Mouse (Mus musculus) kidney, embryonic 14.5 days (tissue): ENCODE data around the gene Slc25a12. TPM values are rescaled to one million over a fixed set of nuclear protein-coding genes. Genes with fewer than 3 reads are reported as not detected.

Experiments used
- ATAC-seq: fragments of 200-750 bp; cut with Nextera tagmentation; 2 replicates; pipeline ENCODE4 v1.8.0; 2017; ENCODE audit warnings: moderate number of reproducible peaks, mild to moderate bottlenecking, moderate TSS enrichment, moderate library complexity; ENCODE audit not compliant: low FRiP score, low TSS enrichment
- H3K27ac ChIP-seq: fragments of 300-500 bp; sonication (generic); 2 replicates; pipeline ENCODE4 v1.5.1; 2014; ENCODE audit warnings: low read depth, mild to moderate bottlenecking, low read length, moderate library complexity, mixed read lengths
- H3K27me3 ChIP-seq: fragments of 300-500 bp; sonication (generic); 2 replicates; pipeline ENCODE4 v1.6.1; 2014; ENCODE audit warnings: mild to moderate bottlenecking, low read length; ENCODE audit not compliant: control insufficient read depth, insufficient read depth
- H3K36me3 ChIP-seq: fragments of 300-500 bp; sonication (generic); 2 replicates; pipeline ENCODE4 v1.6.1; 2014; ENCODE audit warnings: low read length, mixed read lengths; ENCODE audit not compliant: control insufficient read depth, insufficient read depth
- H3K4me1 ChIP-seq: fragments of 300-500 bp; sonication (generic); 2 replicates; pipeline ENCODE4 v1.6.1; 2014; ENCODE audit warnings: low read length, mixed read lengths; ENCODE audit not compliant: control insufficient read depth, insufficient read depth
- H3K4me2 ChIP-seq: fragments of 300-500 bp; sonication (generic); replicated peaks from 2 replicates; pipeline ENCODE4 v1.6.1; 2014; ENCODE audit warnings: low read depth, mild to moderate bottlenecking, low read length
- H3K4me3 ChIP-seq: fragments of 300-500 bp; sonication (generic); 2 replicates; pipeline ENCODE4 v1.5.1; 2014; ENCODE audit warnings: mild to moderate bottlenecking, low read length
- H3K9ac ChIP-seq: fragments of 300-500 bp; sonication (generic); 2 replicates; pipeline ENCODE4 v1.6.1; 2014; ENCODE audit warnings: low read depth, mild to moderate bottlenecking, low read length, moderate library complexity
- H3K9me3 ChIP-seq: fragments of 300-500 bp; sonication (generic); 2 replicates; pipeline ENCODE4 v1.6.1; 2016; ENCODE audit warnings: low read length; ENCODE audit not compliant: control insufficient read depth
- WGBS: fragments of 180-500 bp; shearing (Covaris S2); extraction: QIAGEN DNeasy Blood & Tissue Kit; methylation state at CpG from one replicate; pipeline ENCODE4 v1.1.7; 2014; 5-methylcytosine and 5-hydroxymethylcytosine counted together
- polyA plus RNA-seq: library from polyadenylated mRNA; unstranded; fragments of >200 nt; fragmentation: Nextera tagmentation; extraction: Ambion mirVana; gene quantifications from 2 replicates; pipeline ENCODE4 v1.2.1, GENCODE M21; 2014

Slc25a12 gene
- polyA plus RNA-seq, 1 experiment from 2014 or later, result 41.6 TPM

DNA sequence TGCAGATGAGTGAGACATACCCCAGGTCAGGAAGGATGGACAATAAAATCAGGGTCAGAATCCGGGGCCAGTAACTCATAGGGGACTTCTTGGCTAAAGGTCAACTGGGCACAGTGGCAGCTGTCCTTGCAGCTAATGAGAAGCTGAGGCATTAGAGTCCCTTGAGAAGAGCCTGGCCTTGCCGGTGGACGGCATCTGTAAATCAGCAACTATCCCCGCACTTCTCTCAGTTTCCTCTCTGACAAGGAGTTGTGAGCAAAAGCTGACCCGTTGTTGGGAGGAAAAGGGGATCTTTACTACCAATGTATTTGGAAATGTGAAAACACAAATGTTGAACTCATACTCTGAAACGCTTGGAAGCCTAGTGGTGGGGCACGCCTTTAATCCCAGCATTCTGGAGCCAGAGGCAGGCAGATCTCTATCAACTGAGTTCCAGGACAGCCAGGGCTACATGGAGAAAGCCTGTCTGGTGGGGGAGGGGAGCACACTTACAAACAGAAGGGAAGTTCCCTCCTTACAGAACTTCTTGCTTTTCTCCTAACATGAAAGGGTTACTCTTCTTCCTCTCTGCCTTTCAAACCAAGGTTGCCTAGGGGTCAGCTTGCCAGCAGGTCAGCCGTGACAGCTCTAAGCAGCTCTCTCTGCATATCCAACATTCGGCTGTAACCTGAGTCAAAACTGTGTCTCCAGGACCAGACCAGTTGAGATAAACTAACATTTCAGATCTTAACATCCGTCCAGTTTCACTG, 14.1 kb downstream of the Slc25a12 start:
- ATAC-seq, result peak; percentile 87
- H3K9ac ChIP-seq, result no peak overlapping the region

DNA sequence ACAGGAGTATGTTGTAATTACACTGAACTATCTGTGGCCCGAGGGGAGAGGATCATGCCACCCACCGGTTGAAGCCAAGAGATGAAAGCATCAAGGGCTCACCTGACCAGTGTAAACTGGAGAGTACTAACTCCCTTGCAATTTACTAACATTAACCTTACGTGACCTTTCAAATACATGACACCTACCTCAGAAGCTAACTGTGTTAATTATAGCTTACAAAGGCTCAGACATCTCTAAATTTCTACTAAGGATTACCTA, 15.9 kb downstream of the Slc25a12 start:
- no peaks in the 10 kb centered on the region for H3K9me3 ChIP-seq
- WGBS, result 72% methylated on average over 3 of the region's 3 CpGs
- ATAC-seq, result no peak
- H3K4me1 ChIP-seq, result peaks cover 14% of the 10 kb centered on the region
- no peak overlapping the region for H3K4me3 ChIP-seq
- no peak overlapping the region for H3K4me2 ChIP-seq
- no peak overlapping the region for H3K9ac ChIP-seq
- H3K36me3 ChIP-seq, result no peaks in the 10 kb centered on the region
- no peak overlapping the region for H3K27ac ChIP-seq
- H3K27me3 ChIP-seq, result no peaks in the 10 kb centered on the region

More for the DNA sequence above, 14.1 kb downstream of the Slc25a12 start:
- no peak overlapping the region for H3K4me3 ChIP-seq
- 22% methylated on average over 10 of the region's 10 CpGs for WGBS
- H3K4me1 ChIP-seq, result peaks cover 14% of the 10 kb centered on the region
- no peaks in the 10 kb centered on the region for H3K27me3 ChIP-seq
- H3K36me3 ChIP-seq, result no peaks in the 10 kb centered on the region
- peak overlapping the region; percentile 85 for H3K27ac ChIP-seq
- no peaks in the 10 kb centered on the region for H3K9me3 ChIP-seq
- H3K4me2 ChIP-seq, result no peak overlapping the region

DNA sequence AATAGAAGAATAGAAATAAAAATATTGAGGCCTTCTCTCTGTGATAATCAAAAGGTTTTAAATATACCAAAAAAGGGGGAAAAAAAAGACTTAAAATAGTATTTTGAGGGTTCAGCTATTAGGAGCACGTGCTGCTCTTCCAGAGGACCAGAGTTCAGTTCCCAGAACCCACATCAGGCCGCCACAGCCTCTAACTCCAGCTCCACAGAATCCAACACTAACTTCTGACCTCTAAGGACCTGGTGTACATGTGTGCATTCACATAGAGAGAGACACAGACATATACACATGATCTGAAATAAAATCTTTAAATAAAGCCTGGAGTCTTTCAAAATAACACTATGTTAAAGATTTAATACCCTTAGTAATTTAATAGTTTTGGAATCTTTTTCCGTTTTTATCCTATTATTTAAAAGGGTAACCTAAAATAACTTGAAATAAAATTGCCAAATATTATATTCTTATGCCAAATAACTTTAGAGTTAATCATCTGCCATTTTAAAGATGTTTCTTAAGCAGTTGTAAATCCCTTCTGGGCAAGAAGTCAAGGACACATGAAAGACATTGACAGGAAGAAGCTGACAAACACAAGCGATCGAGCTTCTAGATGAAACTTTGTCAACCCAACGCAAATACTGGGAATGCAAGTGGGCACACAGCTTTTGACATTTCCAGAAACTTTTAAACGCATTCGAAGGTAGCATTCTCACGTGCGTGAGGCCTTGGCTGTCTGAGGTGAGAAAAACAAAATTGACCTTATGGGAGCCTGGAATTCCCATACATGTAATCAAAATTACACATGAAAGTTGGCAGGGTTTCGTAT, 16.4 kb downstream of the Slc25a12 start:
- Histone ChIP-seq H3K27me3 (no peaks in the 10 kb centered on the region), H3K4me3 (no peak overlapping the region), H3K9me3 (no peaks in the 10 kb centered on the region), H3K27ac (no peak overlapping the region), H3K36me3 (no peaks in the 10 kb centered on the region), H3K4me1 (peaks cover 14% of the 10 kb centered on the region), H3K9ac (no peak overlapping the region), H3K4me2 (no peak overlapping the region)
- 87% methylated on average over 11 of the region's 11 CpGs for WGBS
- ATAC-seq, result no peak

DNA sequence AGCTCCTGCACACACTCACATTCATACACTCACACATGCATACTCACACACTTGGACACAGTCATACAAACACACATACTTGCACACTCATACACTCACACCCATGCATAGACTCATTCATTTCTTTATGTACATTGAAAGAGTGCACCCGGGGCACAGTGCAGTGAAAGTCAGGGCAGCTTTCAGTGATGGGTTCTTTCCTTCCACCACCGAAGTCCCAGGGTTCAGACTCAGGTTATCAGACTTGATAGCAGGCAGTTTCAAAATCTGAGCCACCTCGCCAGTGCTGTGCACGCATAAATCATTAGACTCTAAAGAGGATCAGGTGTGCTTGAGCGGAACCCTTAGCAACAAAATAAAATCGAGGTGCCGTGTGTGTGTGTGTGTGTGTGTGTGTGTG, 17.4 kb downstream of the Slc25a12 start:
- ATAC-seq, result no peak
- WGBS, result 47% methylated on average over 7 of the region's 7 CpGs
- Histone ChIP-seq H3K9me3 (no peaks in the 10 kb centered on the region), H3K9ac (no peak overlapping the region), H3K4me1 (peaks cover 14% of the 10 kb centered on the region), H3K36me3 (no peaks in the 10 kb centered on the region), H3K27ac (no peak overlapping the region), H3K4me3 (no peak overlapping the region), H3K27me3 (no peaks in the 10 kb centered on the region), H3K4me2 (no peak overlapping the region)

DNA sequence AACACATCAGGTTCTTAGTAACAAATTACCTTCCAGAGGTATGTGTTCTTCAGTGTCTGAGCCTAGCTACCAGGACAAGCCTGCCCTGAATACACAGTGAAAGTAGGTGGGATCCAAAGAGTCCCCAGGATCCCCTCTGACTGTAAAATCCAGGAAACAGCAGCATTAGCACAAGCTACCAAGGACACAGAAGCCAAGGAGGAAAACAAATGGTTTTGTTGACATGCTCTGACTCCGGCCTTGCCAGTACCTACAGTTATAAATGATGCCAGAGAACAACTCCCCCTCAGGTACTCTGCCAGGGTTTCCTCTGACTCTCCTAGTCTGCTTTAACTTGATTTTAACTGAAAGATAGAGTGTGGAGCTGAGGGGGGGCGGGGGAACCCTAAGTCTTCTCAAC, 18.0 kb downstream of the Slc25a12 start:
- ATAC-seq, result no peak
- H3K27me3 ChIP-seq, result no peaks in the 10 kb centered on the region
- H3K9ac ChIP-seq, result no peak overlapping the region
- H3K4me1 ChIP-seq, result peaks cover 12% of the 10 kb centered on the region
- H3K36me3 ChIP-seq, result no peaks in the 10 kb centered on the region
- H3K4me3 ChIP-seq, result no peak overlapping the region
- H3K27ac ChIP-seq, result no peak overlapping the region
- 62% methylated on average over 2 of the region's 2 CpGs for WGBS
- H3K9me3 ChIP-seq, result no peaks in the 10 kb centered on the region
- no peak overlapping the region for H3K4me2 ChIP-seq

DNA sequence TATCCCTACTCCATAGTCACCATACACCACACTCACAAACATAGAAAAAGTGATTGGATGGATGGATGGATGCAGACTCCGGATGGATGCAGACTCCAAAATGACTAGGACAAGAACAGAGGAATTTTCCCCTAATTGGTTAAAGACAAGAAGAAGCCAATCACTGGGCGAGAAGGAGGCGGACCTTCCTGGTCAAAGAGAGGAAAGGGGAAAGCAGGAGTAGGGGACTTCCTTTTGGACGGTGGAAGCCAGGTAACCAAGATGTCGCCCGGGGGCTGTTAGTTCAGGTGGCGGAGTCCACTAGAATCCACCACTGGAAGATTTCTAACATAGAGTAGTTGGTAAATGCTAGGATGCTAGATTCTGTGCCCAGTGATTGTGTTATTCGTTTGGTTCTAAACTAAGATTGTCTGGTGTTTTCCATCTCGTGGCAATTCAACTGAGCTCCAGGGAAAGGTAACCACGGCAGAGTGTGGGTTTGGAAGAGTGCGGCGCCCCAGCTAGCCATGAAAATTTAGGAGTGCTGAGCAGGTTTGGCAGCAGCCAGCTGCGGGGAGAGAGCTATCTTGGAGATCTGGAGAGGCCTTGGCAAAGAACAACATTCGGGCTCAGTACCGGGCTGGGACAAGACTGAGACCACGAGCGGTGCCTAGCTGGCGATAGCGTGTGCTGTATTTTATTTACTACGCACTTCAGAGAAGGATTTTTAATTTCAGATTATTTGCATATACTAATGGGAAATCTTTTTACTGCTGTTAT, 19.6 kb downstream of the Slc25a12 start:
- H3K4me2 ChIP-seq, result no peak overlapping the region
- H3K4me3 ChIP-seq, result no peak overlapping the region
- no peak overlapping the region for H3K27ac ChIP-seq
- H3K36me3 ChIP-seq, result peaks cover 5% of the 10 kb centered on the region; the same call in 1 of the 2 replicates
- H3K4me1 ChIP-seq, result no peaks in the 10 kb centered on the region
- H3K9ac ChIP-seq, result no peak overlapping the region
- no peaks in the 10 kb centered on the region for H3K27me3 ChIP-seq
- WGBS, result 91% methylated on average over 20 of the region's 20 CpGs
- ATAC-seq, result no peak
- peaks cover 4% of the 10 kb centered on the region; the same call in 1 of the 2 replicates for H3K9me3 ChIP-seq

DNA sequence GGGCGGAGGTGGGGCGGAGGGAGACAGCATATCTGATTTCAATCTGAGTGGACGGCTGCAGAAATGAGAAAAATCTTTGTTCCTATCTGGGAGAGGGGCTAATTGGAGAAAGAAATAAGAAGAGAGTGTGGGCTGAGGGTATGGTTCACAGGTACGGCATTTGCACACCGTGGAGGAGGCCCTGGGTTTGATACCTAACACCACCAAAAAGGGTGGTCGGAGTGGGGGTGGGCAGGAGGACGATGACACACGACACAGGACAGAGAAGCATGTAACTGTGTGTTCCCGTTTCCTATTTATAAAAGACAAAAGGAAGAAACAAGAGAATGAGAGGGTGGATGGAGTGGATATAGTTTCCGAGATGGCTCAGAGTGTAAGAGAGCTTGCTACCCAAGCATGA, 20.4 kb downstream of the Slc25a12 start:
- H3K27ac ChIP-seq, result no peak overlapping the region
- no peak overlapping the region for H3K4me3 ChIP-seq
- no peaks in the 10 kb centered on the region for H3K4me1 ChIP-seq
- ATAC-seq, result no peak
- H3K27me3 ChIP-seq, result no peaks in the 10 kb centered on the region
- peaks cover 4% of the 10 kb centered on the region; the same call in 1 of the 2 replicates for H3K9me3 ChIP-seq
- peaks cover 9% of the 10 kb centered on the region; the same call in 1 of the 2 replicates for H3K36me3 ChIP-seq
- WGBS, result 52% methylated on average over 10 of the region's 10 CpGs
- no peak overlapping the region for H3K9ac ChIP-seq
- no peak overlapping the region for H3K4me2 ChIP-seq

DNA sequence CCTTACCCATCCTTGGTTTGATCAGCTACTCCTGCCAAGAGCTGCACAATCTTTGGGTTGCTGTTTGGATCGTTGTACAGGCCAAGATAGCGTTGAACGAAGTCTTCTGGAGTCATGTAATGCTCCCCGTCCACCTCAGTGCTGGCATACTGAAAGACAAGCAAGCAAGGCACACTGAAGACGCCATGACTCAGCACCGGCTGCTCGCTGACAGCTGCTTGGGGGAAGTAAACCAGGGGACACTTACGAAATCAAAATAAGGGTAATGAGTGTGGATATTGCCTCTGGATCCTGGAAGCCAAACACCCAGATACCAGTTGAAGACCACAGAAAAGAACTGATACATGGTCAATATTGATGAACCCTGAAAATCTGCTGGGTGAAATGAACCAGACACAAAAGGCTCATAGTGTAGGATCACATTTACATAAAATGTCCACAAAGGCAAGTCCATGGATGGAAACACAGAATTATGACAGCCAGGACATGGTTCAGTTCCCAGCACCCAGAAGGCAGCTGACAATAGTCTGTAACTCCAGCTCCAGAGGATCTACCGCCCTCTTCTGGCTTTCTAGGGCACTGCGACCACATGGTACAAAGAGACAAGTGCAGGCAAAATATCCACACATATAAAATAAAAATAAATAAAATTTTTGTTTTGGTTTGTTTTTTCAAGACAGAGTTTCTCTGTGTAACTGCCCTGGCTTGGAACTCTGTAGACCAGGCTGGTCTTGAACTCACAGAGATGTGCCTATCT, 23.5 kb downstream of the Slc25a12 start:
- H3K27me3 ChIP-seq, result no peaks in the 10 kb centered on the region
- ATAC-seq, result no peak
- WGBS, result 95% methylated on average over 10 of the region's 10 CpGs
- no peak overlapping the region for H3K27ac ChIP-seq
- peaks cover 4% of the 10 kb centered on the region; the same call in 1 of the 2 replicates for H3K9me3 ChIP-seq
- H3K36me3 ChIP-seq, result peaks cover 9% of the 10 kb centered on the region; the same call in 1 of the 2 replicates
- no peak overlapping the region for H3K9ac ChIP-seq
- no peak overlapping the region for H3K4me2 ChIP-seq
- H3K4me3 ChIP-seq, result no peak overlapping the region
- no peaks in the 10 kb centered on the region for H3K4me1 ChIP-seq
